Mouse (Mus musculus) A20 (cell line): ENCODE results near the gene Traip.

Source experiments
- DNase-seq: peaks from one replicate; pipeline ENCODE4 v3.0.0-alpha.2; 2011; ENCODE audit warnings: low read depth, low spot score

Traip gene

GRCm38 (mm10) chr9:107971690-107972541, 22.0 kb downstream of the Traip start:
- no peak for DNase-seq

- no peak for DNase-seq
These were observed 24.7 kb downstream of the Traip start for GRCm38 (mm10) chr9:107974491-107975171.

GRCm38 (mm10) chr9:107975399-107976386, 25.8 kb downstream of the Traip start, which contains the start of gene Uba7:
Gene Uba7 (plus strand): TSS chr9:107975505.
- DNase-seq = peak; percentile 86

- DNase-seq = no peak
These were observed 28.9 kb downstream of the Traip start for GRCm38 (mm10) chr9:107978815-107979214.

- DNase-seq = no peak
These were observed 32.0 kb downstream of the Traip start for GRCm38 (mm10) chr9:107981684-107982605.

- DNase-seq = no peak
These were observed 32.9 kb downstream of the Traip start, which contains the start of gene Gm20661 for GRCm38 (mm10) chr9:107982681-107983346. Gene Gm20661 (plus strand): TSS chr9:107983058.

GRCm38 (mm10) chr9:107983421-107983890, 33.5 kb downstream of the Traip start:
- no peak for DNase-seq

GRCm38 (mm10) chr9:107984052-107984753, 34.3 kb downstream of the Traip start:
- DNase-seq = no peak

GRCm38 (mm10) chr9:107984754-107985055, 34.8 kb downstream of the Traip start:
- DNase-seq = no peak

GRCm38 (mm10) chr9:107985131-107986119, 35.5 kb downstream of the Traip start, which contains the start of gene Inka1:
Gene Inka1 (minus strand): TSS chr9:107985879.
- DNase-seq = peak; percentile 93

GRCm38 (mm10) chr9:107986376-107986775, 36.4 kb downstream of the Traip start:
- DNase-seq = peak; percentile 85

- no peak for DNase-seq
These were observed 38.0 kb downstream of the Traip start for GRCm38 (mm10) chr9:107987950-107988349.

GRCm38 (mm10) chr9:107992197-107992596, 42.3 kb downstream of the Traip start, which contains the start of gene Cdhr4:
Gene Cdhr4 (plus strand): TSS chr9:107992497.
- DNase-seq = no peak

GRCm38 (mm10) chr9:107993013-107993412, 43.1 kb downstream of the Traip start:
- DNase-seq = no peak

- DNase-seq = no peak
These were observed 44.5 kb downstream of the Traip start for GRCm38 (mm10) chr9:107994464-107994863.

GRCm38 (mm10) chr9:107995513-107995912, 45.6 kb downstream of the Traip start:
- DNase-seq = no peak

- DNase-seq = no peak
These were observed 46.1 kb downstream of the Traip start, which contains the start of gene Gm20662 for GRCm38 (mm10) chr9:107996049-107996448. Gene Gm20662 (plus strand): TSS chr9:107996349.
